Mouse (Mus musculus) retina, adult 2 months (tissue): ENCODE results near the gene 4933424G06Rik.

Source experiments
- DNase-seq: peaks from one replicate; pipeline ENCODE4 v3.0.0-alpha.2; 2012; ENCODE audit warnings: low read depth, low spot score

4933424G06Rik gene

DNA sequence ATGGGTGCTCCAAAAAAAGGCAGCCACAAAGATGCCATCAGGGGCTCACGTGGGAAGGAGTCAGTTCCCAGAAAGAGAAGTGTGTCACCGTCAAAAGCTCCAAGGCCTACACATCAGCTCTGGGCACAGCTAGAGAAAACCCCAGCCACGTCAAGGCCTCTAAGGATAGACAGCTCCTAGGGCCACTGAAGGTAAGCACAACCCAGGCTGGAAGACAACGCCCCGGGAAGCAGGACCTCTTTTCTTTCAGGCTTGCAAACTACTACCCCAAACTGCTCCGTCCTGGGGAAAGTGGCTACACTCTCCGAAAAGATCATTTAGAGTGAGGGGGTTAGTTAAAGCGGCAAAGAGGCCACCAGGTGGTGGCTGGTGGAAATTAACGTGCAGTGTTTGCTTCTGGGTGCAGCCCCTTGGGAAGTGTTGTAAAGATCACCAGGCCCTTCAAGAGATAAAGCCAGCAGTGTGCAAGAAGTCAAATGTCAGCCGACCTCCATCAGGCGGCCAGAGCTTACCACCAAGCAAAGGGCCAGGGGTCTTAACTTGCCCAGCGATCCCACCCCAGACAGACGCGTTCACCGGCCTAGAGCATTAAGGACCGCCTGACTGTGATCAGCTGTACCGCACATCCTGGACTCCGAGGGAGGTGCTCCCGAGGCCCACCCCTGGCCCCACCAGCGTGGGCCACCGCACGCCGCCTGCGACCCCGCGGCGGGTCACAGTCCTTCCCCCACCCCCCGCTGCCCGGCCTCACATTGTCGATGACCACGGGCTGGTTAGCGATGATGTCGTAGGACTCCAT, 695 bp upstream of the 4933424G06Rik start:
- no peak for DNase-seq

GRCm38 (mm10) chr1:36711104-36711503, 1.2 kb downstream of the 4933424G06Rik start:
- no peak for DNase-seq

- DNase-seq = no peak
Observed at GRCm38 (mm10) chr1:36714311-36714710, 4.4 kb downstream of the 4933424G06Rik start, which contains the start of gene Actr1b. Actr1b (minus strand) TSS chr1:36714422.

DNA sequence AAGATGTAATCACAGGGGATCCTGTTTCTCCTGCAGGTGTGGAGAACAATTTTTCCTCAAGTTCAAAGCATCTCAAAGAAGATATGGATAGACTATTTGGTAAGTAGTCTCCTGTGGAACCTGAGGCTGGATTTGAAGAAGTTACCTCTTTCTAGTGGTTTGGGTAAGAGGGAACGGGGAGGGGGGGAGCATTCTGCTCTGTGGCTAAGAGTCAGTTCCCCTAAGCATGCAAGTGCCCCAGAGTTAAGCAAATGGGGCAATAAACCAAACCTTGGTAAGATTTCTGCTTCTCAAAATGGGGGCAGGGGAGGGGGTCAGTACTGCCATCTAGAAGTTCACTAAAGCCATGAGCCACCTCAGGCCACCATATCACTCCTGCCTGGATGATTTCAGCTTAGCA, 8.8 kb downstream of the 4933424G06Rik start:
- no peak for DNase-seq

GRCm38 (mm10) chr1:36723146-36724056, 13.5 kb downstream of the 4933424G06Rik start:
- no peak for DNase-seq

- no peak for DNase-seq
Observed at GRCm38 (mm10) chr1:36724057-36724431, 14.1 kb downstream of the 4933424G06Rik start.

GRCm38 (mm10) chr1:36737300-36737699, 27.4 kb downstream of the 4933424G06Rik start:
- peak; percentile 74 for DNase-seq

DNA sequence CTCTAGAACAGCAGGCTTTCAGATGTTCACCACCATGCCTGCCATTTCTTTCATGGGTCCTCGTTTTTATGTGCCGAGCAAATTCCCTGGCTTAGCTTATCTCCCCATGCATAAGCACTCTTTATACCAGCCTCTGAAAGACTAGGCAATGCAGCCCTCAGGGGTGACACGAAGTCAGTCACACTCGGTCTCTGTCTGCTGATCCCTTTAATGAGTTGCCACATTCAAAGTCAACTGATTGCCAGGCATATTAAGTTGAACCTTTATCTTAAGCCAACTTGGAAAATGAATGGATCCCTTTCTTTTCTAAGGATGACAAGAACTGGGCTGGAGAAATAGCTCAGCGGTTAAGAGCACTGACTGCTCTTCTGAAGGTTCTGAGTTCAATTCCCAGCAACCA, 29.3 kb downstream of the 4933424G06Rik start:
- DNase-seq = no peak

- no peak for DNase-seq
Observed at GRCm38 (mm10) chr1:36743046-36743445, 33.1 kb downstream of the 4933424G06Rik start.

GRCm38 (mm10) chr1:36744268-36744944, 34.5 kb downstream of the 4933424G06Rik start:
- peak; percentile 41 for DNase-seq

DNA sequence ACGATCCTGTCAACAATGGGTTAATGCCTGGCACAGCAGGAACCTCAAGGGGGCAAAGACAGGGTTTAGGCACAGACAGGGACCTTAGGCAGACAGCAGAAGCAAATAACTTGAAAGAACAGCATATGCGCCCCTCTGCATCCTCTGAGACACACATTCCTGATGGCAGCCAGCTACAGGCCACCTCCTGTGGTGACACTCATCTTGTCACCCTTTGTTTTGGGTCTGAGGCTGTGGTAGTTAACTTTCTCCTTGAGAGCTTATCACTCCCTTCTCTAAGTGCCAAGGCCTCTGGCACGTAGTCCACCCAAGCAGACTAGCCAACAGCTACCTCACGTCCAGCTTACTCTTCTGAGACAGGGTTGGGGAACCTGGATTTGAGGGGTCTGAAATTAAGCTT, 35.7 kb downstream of the 4933424G06Rik start:
- no peak for DNase-seq

DNA sequence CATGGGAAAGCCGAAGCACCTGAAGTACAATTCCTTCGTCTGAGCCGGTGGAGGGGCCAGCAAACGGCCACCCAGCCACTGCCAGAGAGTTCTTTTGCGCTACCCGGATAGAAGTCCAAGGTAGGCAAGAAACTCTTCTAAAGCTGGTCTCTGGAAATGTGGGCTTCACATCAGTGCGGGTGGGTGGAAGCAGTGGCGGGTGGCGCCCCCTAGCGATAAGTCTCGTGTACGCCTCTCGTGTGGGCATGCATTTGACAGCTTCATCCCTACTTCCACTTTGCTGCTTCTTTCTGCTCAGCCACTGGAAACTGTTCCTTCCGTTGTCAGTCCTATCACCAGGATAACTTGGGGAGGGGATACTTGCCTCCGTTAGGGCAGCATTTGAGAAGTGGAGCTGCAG, 36.5 kb downstream of the 4933424G06Rik start:
- DNase-seq = no peak

GRCm38 (mm10) chr1:36753932-36754675, 44.2 kb downstream of the 4933424G06Rik start:
- no peak for DNase-seq

GRCm38 (mm10) chr1:36758553-36758952, 48.6 kb downstream of the 4933424G06Rik start:
- DNase-seq = no peak

DNA sequence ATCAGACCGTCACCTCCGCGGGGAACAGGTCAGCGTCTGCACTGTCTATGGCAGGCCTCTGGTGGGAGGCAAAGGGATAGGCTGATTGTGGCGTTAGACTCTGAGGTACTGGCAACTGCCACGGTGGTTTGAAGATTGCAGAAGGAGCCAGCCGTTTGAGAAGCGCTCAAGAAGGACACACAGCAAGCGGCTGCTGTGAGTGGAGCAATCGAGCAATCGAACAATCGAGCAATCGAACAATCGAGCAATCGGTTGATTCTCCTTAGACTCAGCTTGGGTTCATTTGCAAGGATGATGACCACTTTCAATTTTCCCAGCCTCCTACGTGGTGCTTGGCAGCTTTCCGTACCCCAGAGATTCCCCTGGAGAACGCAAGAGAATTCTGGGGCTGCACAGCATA, 49.1 kb downstream of the 4933424G06Rik start:
- no peak for DNase-seq

DNA sequence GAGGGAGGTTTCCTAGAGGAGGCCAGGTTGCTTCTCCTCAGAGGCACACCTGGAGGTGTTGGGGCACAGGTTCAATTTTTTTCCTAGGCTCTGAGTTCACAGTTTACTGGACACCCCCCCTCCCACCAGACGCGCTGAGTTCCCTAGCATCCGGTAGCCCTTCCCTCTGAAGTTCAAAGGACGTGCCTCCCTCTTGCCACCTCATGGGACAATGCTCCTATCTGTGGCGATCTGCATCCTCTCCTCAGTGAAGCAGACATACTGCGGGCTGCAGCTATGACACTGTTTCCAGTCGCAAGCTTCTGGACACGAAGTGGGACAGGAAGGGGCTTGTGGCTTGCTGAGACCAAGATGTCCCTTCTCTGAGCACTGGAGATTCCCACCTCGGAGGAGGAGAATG, 50.5 kb downstream of the 4933424G06Rik start:
- no peak for DNase-seq

DNA sequence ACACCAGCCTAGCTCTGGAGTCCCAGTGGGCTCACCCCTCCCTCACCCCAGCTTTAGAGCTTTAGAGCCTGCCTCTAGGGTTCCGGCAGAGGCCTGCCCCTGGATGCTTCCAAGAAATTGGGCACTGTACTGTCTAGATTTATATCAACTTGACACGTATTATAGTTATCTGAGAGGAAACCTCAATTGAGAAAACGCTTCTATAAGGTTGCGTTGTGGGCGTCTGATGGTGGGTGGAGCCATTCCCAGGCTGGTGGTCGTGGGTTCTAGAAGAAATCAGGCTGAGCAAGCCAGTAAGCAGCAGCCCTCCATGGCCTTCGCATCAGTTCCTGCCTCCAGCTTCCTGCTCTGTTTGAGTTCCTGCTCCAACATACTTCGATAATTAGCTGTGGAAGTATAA, 51.1 kb downstream of the 4933424G06Rik start:
- DNase-seq = no peak

DNA sequence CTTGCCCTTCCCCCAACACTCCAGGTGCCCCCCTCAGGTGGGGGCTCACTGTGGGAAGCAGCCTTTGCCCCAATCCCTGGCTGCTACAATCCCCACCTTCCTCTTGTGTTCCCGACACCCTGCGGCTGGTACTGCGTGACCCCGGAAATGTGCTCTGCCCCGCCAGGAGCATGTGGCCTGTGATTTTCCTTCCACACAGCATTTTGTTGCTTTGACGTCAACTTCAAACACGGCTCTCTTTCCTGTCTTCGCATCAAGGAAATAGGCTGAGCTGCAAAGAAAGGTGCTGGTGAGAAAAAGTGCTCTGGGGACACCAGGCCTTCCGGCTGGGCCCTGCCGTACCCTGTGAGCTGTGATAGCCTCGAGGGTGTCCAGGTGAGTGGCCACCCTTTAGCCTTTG, 51.6 kb downstream of the 4933424G06Rik start, which contains the start of gene Zap70:
Zap70 (plus strand) TSS at position 231 of the 400 bp plus-strand sequence.
- DNase-seq = no peak

DNA sequence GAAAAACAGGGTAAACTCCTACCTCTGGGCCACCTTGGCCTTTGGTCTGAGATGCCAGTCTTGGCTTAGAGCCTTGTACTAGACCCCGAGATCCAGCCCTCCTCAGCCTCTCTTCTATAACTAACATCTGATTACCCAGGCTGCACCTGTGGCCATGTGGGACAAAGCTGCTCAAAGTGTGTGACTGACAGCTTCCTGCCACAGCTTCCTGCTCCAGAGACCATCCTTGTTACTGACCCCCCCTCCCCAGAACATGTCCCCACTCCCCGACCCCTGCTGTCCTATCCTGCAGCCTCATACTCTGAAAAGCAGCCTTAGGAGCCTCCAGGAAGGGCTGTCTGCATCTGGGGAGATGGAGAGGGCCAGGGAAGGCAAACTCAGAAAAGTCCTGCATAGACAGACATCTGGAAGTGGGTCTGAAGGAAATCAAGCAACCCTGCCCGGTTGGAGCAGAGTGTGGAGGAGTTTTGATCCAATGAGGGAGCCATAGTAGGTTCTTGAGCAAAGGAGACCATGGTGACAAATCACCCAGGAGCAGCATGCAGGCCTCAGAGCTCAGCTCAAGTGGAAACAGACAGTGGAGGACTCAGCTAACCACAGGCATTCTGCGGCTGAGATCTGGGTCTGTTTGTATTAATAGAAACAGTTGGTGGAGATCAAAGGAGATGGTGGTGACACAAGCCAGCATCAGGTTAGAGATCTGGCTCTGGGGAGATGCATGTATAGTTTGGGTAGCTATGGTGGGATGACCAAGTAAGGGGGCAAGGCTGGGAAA, 56.7 kb downstream of the 4933424G06Rik start:
- no peak for DNase-seq

- no peak for DNase-seq
Observed at GRCm38 (mm10) chr1:36767321-36767720, 57.4 kb downstream of the 4933424G06Rik start.
